Mouse (Mus musculus) lung, embryonic 14.5 days (tissue): ENCODE results near the gene Smco2. TPM values are rescaled to one million over a fixed set of nuclear protein-coding genes. Genes with fewer than 3 reads are reported as not detected.

Source experiments
- ATAC-seq: fragments of 200-750 bp; cut with Nextera tagmentation; 2 replicates; pipeline ENCODE4 v1.8.0; 2017; ENCODE audit warnings: mild to moderate bottlenecking, moderate TSS enrichment, moderate library complexity; ENCODE audit not compliant: insufficient read depth
- DNase-seq: peaks from one replicate; pipeline ENCODE4 v3.0.0-alpha.2; 2015
- H3K27ac ChIP-seq: fragments of 300-500 bp; sonication (generic); 2 replicates; pipeline ENCODE4 v1.5.1; 2014; ENCODE audit warnings: low read depth, mild to moderate bottlenecking, moderate library complexity
- H3K27me3 ChIP-seq: fragments of 300-500 bp; sonication (generic); 2 replicates; pipeline ENCODE4 v1.6.1; 2014; ENCODE audit warnings: low read length, control low read depth; ENCODE audit not compliant: insufficient read depth
- H3K36me3 ChIP-seq: fragments of 300-500 bp; sonication (generic); 2 replicates; pipeline ENCODE4 v1.6.1; 2014; ENCODE audit warnings: control low read depth; ENCODE audit not compliant: insufficient read depth
- H3K4me1 ChIP-seq: fragments of 300-500 bp; sonication (generic); 2 replicates; pipeline ENCODE4 v1.6.1; 2014; ENCODE audit warnings: antibody characterized with exemption, control low read depth; ENCODE audit not compliant: insufficient read depth
- H3K4me2 ChIP-seq: fragments of 300-500 bp; sonication (generic); 2 replicates; pipeline ENCODE4 v1.6.1; 2014; ENCODE audit warnings: mild to moderate bottlenecking
- H3K4me3 ChIP-seq: fragments of 300-500 bp; sonication (generic); 2 replicates; pipeline ENCODE4 v1.5.1; 2014; ENCODE audit warnings: low read depth, low read length
- H3K9ac ChIP-seq: fragments of 300-500 bp; sonication (generic); 2 replicates; pipeline ENCODE4 v1.6.1; 2014
- H3K9me3 ChIP-seq: fragments of 300-500 bp; sonication (generic); 2 replicates; pipeline ENCODE4 v1.6.1; 2016; ENCODE audit warnings: low read depth, low read length, control low read depth
- CTCF ChIP-seq: IDR thresholded peaks from 2 replicates; pipeline ENCODE4 v1.5.1; 2016; ENCODE audit warnings: antibody characterized with exemption, low read depth
- WGBS: fragments of 180-500 bp; shearing (Covaris S2); extraction: QIAGEN DNeasy Blood & Tissue Kit; methylation state at CpG from one replicate; pipeline ENCODE4 v1.1.7; 2014; 5-methylcytosine and 5-hydroxymethylcytosine counted together
- polyA plus RNA-seq: library from polyadenylated mRNA; unstranded; fragments of >200 nt; fragmentation: Nextera tagmentation; extraction: Ambion mirVana; gene quantifications from 2 replicates; pipeline ENCODE4 v1.2.1, GENCODE M21; 2014

Smco2 gene
- polyA plus RNA-seq, 1 experiment from 2014 or later = not detected

GRCm38 (mm10) chr6:146918341-146918740 lies 68.4 kb downstream of the Smco2 start:
- no peaks in the 10 kb centered on the region for H3K9me3 ChIP-seq
- H3K27me3 ChIP-seq = no peaks in the 10 kb centered on the region
- no peak overlapping the region for H3K4me2 ChIP-seq
- WGBS = 86% methylated on average over 6 of the region's 6 CpGs
- no peak overlapping the region for H3K4me3 ChIP-seq
- no peak for TF ChIP-seq CTCF
- no peak for DNase-seq
- no peak overlapping the region for H3K27ac ChIP-seq
- ATAC-seq = no peak
- H3K4me1 ChIP-seq = peaks cover 7% of the 10 kb centered on the region; the same call in 1 of the 2 replicates
- H3K36me3 ChIP-seq = no peaks in the 10 kb centered on the region
- H3K9ac ChIP-seq = no peak overlapping the region

Other genes with a start within 250 kb of the Smco2 start
- gene Med21, start 207.6 kb upstream of the Smco2 start, polyA plus RNA-seq = 138 and 142 TPM in 2 replicates
- gene Tm7sf3, start 207.3 kb upstream of the Smco2 start, polyA plus RNA-seq = 28.5 and 28.8 TPM in 2 replicates
- gene Stk38l, start 125.1 kb upstream of the Smco2 start, polyA plus RNA-seq = 15.6 and 16.2 TPM in 2 replicates
- gene Arntl2, start 54.0 kb upstream of the Smco2 start, polyA plus RNA-seq = 5.9 and 6.2 TPM in 2 replicates
- 52.5 and 56.8 TPM in 2 replicates for gene Ppfibp1, start 38.4 kb downstream of the Smco2 start, polyA plus RNA-seq
- 0.21 and 0.39 TPM in 2 replicates for gene 1700034J05Rik, start 104.3 kb downstream of the Smco2 start, polyA plus RNA-seq
- gene Rep15, start 182.5 kb downstream of the Smco2 start, polyA plus RNA-seq = 1.1 TPM in 2 replicates
- 106 and 121 TPM in 2 replicates for gene Mrps35, start 192.7 kb downstream of the Smco2 start, polyA plus RNA-seq
- gene Mansc4, start 236.9 kb downstream of the Smco2 start, polyA plus RNA-seq = 7.3 and 7.5 TPM in 2 replicates
- gene Klhl42, start 241.3 kb downstream of the Smco2 start, polyA plus RNA-seq = 14.2 and 14.6 TPM in 2 replicates